Mouse (Mus musculus) spleen, adult 12 weeks (tissue): ENCODE results near the gene Celf6.

Experiments used
- DNase-seq: peaks from one replicate; pipeline ENCODE4 v3.0.0; 2022; ENCODE audit warnings: low spot score

Gene Celf6

GRCm38 (mm10) chr9:59577844-59578504 is at the start of gene Celf6:
Gene Celf6, plus strand, starts transcription at chr9:59577917.
- DNase-seq, result peak; percentile 37

DNA sequence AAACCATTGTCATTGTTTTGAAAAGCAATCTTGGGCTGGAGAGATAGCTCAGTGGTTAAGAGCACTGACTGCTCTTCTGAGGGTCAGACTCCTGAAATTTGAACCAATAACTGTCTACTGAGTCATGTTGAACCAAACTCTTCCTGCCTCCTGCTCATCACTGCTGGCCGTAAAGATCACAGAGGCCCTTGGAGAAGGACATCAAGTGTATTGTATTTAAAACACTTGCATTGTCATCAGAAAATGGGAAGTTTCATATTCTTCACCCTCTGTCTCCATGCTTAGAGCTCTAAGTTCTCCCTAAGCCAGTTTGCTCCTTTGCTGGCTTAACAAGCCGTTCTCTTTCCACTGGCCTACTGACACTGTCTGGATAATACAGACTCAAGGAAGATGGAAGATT is 49.4 kb upstream of the Celf6 start:
- no peak for DNase-seq

DNA sequence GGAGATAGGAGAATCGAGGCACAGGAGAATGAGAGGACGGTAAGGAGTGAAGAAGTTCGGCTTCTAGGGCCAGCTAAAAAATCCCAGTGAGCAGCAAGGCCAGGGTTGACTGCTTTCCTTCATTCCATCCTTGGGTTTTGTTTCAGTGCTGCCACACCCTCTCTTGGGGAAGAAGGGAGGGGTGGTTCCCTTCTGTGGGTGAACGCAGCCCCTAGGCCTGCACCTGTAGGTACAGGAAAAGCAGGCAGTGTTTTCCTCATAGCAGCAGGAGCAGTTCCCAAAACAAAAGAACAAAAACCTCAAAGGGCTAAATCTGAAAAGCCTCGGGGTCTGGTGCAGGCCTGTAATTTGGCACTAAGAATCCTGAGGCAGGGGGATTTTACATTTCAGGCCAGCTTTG is 46.1 kb upstream of the Celf6 start:
- DNase-seq, result no peak

- DNase-seq, result no peak
Measured at GRCm38 (mm10) chr9:59533422-59533821, 44.3 kb upstream of the Celf6 start.

DNA sequence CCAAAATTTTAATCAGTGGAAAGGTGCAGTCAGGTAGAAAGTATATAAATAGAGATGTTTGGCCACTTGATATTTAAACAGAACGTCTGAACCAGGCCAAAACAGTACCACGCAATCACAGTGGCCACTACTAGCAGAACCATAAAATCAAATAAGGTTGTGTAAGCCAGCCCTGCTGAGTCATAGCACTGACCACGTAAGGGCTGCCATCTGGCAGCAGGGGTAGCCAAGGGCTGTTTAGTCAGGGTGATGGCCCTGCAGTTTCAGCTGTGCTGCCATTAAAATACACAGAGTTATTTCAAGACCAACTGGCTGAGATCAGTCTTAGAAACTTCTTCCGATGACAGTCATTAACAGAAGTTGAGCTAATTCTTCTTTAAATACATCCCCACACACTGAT is 43.8 kb upstream of the Celf6 start:
- no peak for DNase-seq

- DNase-seq, result no peak
Measured at GRCm38 (mm10) chr9:59537651-59538050, 40.1 kb upstream of the Celf6 start.

GRCm38 (mm10) chr9:59539441-59540137 is 38.1 kb upstream of the Celf6 start, which contains the start of the genes Hexa and Tmem202:
Gene Hexa, plus strand, starts transcription at chr9:59539540.
Gene Tmem202, minus strand, starts transcription at chr9:59539847.
- DNase-seq, result peak; percentile 54

DNA sequence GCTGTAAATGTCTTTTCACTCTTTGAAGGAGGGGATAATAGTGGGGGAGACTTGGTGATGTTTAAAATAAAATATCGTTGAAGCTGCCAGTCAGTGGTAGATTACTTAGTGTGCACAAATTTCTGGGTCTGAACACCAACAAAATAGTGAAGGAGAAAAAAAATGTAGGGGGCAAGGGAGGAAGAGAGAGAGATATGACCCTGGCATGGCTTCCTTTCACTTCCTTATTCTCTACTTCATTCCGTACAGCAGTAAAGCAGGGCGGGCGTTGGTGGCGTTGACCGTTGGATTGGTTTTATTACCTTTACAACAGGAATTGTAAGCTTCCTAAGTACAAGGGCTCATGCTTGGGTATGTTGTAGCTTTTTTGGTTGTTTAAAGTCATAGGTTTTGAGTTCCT is 36.1 kb upstream of the Celf6 start:
- no peak for DNase-seq

DNA sequence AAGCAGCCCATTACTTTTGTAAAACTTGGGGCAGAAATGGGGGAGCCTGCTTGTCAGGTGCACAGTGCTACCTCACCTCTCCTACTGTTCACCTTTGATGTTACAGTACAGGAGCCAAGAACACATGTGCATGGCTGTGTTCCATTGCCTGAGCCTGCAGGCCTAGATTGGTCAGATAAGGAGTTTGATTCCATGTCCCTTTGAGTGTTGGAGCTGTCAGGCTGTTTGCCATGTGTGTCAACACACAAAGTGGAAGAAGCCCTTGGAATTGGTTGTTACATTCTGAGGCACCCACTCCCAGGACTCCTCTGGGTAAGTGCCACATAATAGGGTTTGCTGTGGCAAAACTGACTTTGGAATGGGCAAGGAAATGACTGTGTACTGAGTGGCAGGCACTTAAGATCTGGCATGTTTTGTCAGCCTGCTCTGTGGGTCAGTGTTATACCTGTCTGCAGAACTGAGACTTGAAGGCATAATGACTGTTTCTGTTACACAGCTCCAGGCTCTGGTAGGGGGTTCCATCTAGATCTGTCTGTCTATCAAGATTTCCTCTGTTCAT is 34.9 kb upstream of the Celf6 start:
- DNase-seq, result no peak

GRCm38 (mm10) chr9:59544739-59545138 is 33.0 kb upstream of the Celf6 start:
- no peak for DNase-seq

DNA sequence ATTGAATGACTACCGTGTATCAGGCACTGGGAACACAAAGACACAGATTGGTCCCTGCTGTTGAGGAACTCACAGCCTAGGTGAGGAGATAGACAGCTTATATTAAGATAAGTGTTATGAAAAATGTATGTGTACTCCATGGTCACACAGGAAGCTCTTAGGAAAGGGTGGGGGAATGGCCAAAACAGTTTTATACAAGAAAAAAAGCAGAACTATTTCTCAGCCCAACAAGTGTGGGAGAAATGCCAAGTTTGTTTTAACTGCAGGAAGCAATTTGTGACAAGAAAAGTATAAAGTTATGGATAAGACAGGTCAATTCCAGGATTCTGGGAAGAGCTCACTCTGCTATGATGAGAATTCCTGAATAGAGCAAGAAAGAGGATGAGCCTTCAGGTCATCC is 29.8 kb upstream of the Celf6 start:
- DNase-seq, result no peak

DNA sequence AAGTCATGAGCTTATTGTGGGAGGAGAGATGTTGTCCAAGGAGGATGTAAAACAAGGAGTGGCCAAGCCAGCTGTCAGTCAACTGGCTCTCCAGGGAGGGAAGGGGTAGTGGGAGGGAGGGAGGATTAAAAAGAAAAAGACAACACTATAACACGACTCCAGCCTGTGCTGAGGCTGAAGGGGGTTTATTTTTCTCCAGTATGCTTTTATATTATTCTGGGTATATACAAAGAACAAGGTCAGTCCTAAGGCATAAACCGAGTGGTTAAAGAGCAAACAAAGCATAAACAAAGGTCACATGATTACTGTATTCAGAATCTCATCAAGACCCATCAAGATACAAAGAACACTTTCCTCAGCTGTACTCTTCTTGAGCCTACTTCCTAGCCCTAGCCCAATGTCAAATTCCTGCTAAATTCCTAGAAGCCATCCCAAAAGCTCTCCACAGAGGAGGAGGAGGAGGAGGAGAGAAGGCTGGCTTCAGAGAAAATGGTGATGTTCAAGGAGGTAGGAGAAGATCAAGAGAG is 28.7 kb upstream of the Celf6 start:
- DNase-seq, result no peak

GRCm38 (mm10) chr9:59550077-59550476 is 27.6 kb upstream of the Celf6 start:
- no peak for DNase-seq

- no peak for DNase-seq
Measured at GRCm38 (mm10) chr9:59551017-59551416, 26.7 kb upstream of the Celf6 start.

DNA sequence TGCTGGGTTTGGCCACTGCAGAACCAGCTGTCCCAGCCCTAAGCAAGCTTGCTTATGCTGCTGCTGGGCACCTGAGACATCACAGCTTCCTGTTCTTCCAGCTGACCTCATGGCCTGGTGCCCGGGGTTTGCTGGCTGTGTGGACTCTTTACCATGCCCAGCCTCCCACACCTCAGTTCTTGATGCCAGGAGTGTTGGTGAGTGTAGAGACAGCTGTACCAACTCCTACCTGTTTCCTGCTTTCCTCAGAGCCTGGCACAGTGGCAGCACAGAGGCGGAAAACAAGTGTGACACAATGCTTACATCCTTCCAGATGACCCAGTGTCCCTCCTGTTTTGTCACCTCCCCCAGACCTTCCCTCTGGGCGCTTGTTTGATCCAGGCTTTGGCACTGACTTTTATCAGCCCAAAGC is 26.1 kb upstream of the Celf6 start:
- DNase-seq, result no peak

DNA sequence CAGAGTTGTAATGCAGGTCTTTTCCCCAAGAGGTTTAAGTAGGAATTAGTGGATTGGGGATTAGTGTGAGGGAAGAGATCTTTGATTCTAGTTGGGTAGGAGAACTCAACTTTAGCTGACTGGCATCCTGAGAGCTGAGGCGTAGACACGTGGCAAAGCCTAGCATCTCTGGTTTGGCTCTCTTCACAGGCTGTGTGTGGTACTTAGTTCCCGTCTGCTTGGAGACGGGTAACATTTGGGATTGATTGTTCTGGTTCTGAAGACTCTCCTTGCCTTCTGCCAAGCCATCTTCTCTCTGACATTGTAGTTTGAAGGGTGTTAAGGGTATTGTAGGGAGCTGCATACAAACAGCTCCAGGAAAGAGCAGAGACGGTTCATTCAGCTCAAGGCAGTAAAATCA is 25.1 kb upstream of the Celf6 start:
- DNase-seq, result no peak

DNA sequence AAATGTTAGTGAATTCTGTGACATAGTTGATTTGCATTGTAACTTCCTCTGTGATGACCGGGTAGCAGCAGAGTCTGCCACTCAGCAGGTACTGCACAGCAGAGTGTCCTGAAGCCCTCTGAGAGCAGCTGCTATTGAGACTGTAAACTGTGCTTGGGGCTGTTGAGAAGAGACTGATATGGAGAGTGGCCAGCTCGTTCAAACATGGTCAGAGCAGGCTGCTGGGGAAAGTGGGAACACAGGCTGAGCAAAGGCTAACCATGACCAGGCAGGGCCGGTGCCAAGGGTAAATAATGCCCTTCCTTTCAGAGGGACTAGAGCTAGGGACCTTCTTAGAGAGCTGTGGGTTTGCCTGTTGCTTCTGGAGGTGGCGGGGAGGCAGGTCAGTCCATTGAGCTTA is 24.0 kb upstream of the Celf6 start:
- DNase-seq, result no peak

DNA sequence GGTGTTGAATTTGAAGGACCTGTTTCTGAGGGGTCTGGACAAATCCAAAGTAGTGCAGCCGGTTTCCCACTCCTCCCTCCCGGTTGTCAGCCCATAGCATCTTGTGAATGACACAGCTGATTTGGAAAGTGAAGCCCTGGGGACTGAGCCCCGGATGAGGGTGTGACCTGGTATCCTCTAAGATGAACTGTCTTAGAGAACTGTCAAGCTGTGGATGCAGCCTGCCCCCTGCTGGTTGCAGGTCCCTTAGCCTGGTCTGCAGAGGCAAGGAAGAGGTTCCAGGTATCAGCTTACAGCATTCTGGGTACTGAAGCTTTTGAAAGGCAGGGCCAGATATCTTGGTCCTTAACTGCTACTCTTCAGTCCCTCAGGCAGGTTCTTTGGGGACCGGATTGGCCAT is 12.1 kb upstream of the Celf6 start:
- DNase-seq, result peak; percentile 49

- peak; percentile 40 for DNase-seq
Measured at GRCm38 (mm10) chr9:59567111-59567510, 10.6 kb upstream of the Celf6 start.

GRCm38 (mm10) chr9:59571852-59572251 is 5.9 kb upstream of the Celf6 start:
- no peak for DNase-seq

DNA sequence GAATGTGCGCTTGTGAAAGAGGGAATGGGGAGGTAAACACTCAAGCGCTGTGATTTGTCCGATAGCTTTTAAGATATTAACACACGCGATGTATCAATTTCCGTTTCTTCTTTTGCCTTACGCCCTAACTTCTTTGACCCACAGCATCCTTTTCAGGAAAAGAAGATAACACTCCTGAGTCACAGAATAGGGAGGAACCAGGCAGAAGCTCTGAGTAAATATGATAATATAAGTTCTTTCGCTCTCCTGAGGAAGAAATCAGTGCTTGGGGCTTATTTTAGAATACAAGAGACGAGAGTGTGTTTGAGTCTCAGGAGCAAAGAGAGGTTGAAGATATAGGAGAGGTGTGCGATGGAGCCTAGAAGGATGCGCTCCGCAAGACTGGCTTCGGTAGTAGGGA is 316 bp upstream of the Celf6 start:
- no peak for DNase-seq

- no peak for DNase-seq
Measured at GRCm38 (mm10) chr9:59578505-59578867, 769 bp downstream of the Celf6 start.

DNA sequence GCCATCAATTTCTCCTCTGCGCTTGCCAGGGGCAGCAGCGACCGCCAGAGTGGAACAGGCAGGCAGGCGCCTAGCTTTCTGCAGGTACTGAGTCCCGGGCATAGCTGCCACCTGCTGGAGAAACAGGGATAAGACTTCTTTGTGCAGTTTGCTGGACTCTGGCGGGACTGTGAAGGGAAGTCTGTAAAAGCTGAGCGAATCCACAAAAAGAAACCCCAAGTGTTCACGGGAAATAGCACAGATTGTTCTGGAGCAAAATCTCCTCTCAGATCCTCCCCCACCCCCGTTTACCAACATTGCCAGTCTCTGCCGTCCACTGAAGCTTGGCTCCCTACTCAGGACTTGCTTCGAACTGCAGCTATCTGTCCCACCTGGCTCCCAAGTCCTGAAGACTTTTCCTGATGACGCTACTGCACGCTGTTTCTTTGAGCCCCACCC is 7.2 kb downstream of the Celf6 start:
- DNase-seq, result peak; percentile 27
